Comparison of ENCODE assay signal across 9 mouse cellular contexts in the genomic region with DNA sequence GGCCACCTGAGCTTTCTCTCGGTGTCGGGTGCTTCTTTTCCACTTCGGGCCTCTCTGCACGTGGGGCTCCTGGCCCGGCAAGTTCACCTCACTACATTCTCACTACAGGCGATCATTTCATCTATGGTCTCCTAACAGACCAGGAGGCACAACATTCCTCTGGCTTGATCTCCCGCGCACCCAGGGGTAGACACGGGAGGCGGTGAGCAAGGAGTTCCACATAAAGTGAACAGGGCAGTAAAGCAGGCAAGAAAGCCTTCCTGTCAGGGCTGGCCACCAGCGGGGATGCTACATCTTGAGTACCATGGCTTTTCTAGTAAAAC. TPM values are rescaled to one million over a fixed set of nuclear protein-coding genes. Genes with fewer than 3 reads are reported as not detected.
DNase-seq lines count a peak whose midpoint lies in the region; ATAC-seq and TF ChIP-seq lines count a peak whose summit lies in the region.
"Had no signal": no experiment of that assay in that cellular context is flagged by ENCODE, and none has a peak within 500 bp of the region (broad histone marks: within the 10 kb centered on the region; RNA-seq: fewer than 3 reads in every experiment).

No protein-coding gene starts in this region.

- H3K9ac ChIP-seq in neural tube, embryonic 11.5 days (ENCODE audit: low read length) = no peak overlapping the region
- peak overlapping the region; percentile 55; the same call in 1 of the 2 replicates for H3K9ac ChIP-seq in hindbrain, embryonic 13.5 days
- H3K9ac ChIP-seq: heart, embryonic 12.5 days; lung, embryonic 15.5 days had no signal

- TF ChIP-seq POLR2A in small intestine, adult 2 months (IDR thresholded peaks at IDR 0.05; ENCODE audit: low read depth, low read length) = no peak

- no peaks in the 10 kb centered on the region for H3K9me3 ChIP-seq in neural tube, embryonic 11.5 days (ENCODE audit: control insufficient read depth, low read length)
- H3K9me3 ChIP-seq in hindbrain, embryonic 13.5 days = no peaks in the 10 kb centered on the region
- H3K9me3 ChIP-seq: heart, embryonic 12.5 days; lung, embryonic 15.5 days had no signal

- no peak for ATAC-seq in neural tube, embryonic 11.5 days (ENCODE audit: insufficient read depth, low FRiP score, low TSS enrichment)
- ATAC-seq in hindbrain, embryonic 13.5 days (ENCODE audit: low FRiP score) = no peak

- 44% methylated on average over 11 of the region's 11 CpGs for WGBS in neural tube, embryonic 11.5 days
- WGBS in hindbrain, embryonic 13.5 days = 48% methylated on average over 11 of the region's 11 CpGs
- 19% methylated on average over 11 of the region's 11 CpGs for WGBS in small intestine, adult 2 months

- no peaks in the 10 kb centered on the region for H3K36me3 ChIP-seq in neural tube, embryonic 11.5 days (ENCODE audit: control insufficient read depth, insufficient read depth, low read length)
- no peaks in the 10 kb centered on the region for H3K36me3 ChIP-seq in hindbrain, embryonic 13.5 days
- no peaks in the 10 kb centered on the region for H3K36me3 ChIP-seq in small intestine, adult 2 months (ENCODE audit: control insufficient read depth, insufficient read depth, low read length)
- H3K36me3 ChIP-seq: heart, embryonic 12.5 days; lung, embryonic 15.5 days had no signal

- no peaks in the 10 kb centered on the region for H3K27me3 ChIP-seq in neural tube, embryonic 11.5 days (ENCODE audit: control insufficient read depth, insufficient read depth, low read length)
- no peaks in the 10 kb centered on the region for H3K27me3 ChIP-seq in hindbrain, embryonic 13.5 days
- H3K27me3 ChIP-seq in small intestine, adult 2 months (ENCODE audit: control insufficient read depth, insufficient read depth, low read length) = no peaks in the 10 kb centered on the region
- H3K27me3 ChIP-seq: heart, embryonic 12.5 days; lung, embryonic 15.5 days had no signal

- 0 out of 2 replicates have a peak overlapping the region, but pooled peaks have one; percentile 35 for H3K27ac ChIP-seq in neural tube, embryonic 11.5 days (ENCODE audit: low read depth, low read length)
- 0 out of 2 replicates have a peak overlapping the region, but pooled peaks have one; percentile 30 for H3K27ac ChIP-seq in hindbrain, embryonic 13.5 days
- peak overlapping the region; percentile 72; the same call in 1 of the 2 replicates for H3K27ac ChIP-seq in small intestine, adult 2 months (ENCODE audit: insufficient read depth, low read depth, low read length)
- H3K27ac ChIP-seq: lung, embryonic 15.5 days had no signal

- H3K4me2 ChIP-seq in neural tube, embryonic 11.5 days (ENCODE audit: low read depth) = no peak overlapping the region
- no peak overlapping the region for H3K4me2 ChIP-seq in hindbrain, embryonic 13.5 days
- H3K4me2 ChIP-seq: heart, embryonic 12.5 days; lung, embryonic 15.5 days had no signal

- peaks cover 7% of the 10 kb centered on the region; the same call in 1 of the 2 replicates for H3K4me1 ChIP-seq in neural tube, embryonic 11.5 days (ENCODE audit: control insufficient read depth, insufficient read depth, low read length)
- peaks cover 27% of the 10 kb centered on the region for H3K4me1 ChIP-seq in hindbrain, embryonic 13.5 days (replicated peaks)
- peaks cover 11% of the 10 kb centered on the region for H3K4me1 ChIP-seq in small intestine, adult 2 months (ENCODE audit: control insufficient read depth, insufficient read depth, insufficient read length, low read length)

- DNase-seq in kidney, adult 11 months = peak; percentile 49
- no peak for DNase-seq in kidney, adult 8-10 months
- DNase-seq in neural tube, embryonic 11.5 days (ENCODE audit: low spot score) = no peak
- DNase-seq in neural tube, embryonic 10.5 days (ENCODE audit: extremely low spot score, low spot score) = no peak
- DNase-seq in layer of hippocampus, adult 11-12 months (ENCODE audit: low spot score) = no peak

- H3K4me3 ChIP-seq in neural tube, embryonic 11.5 days (ENCODE audit: low read depth, low read length) = no peak overlapping the region
- H3K4me3 ChIP-seq in hindbrain, embryonic 13.5 days = no peak overlapping the region
- peak overlapping the region; percentile 28 for H3K4me3 ChIP-seq in small intestine, adult 2 months (ENCODE audit: low read depth, low read length)
- H3K4me3 ChIP-seq: heart, embryonic 12.5 days; lung, embryonic 15.5 days had no signal

- TF ChIP-seq CTCF in small intestine, adult 2 months (IDR thresholded peaks at IDR 0.05; ENCODE audit: extremely low read depth, insufficient read length, insufficient replicate concordance, low read depth, low read length) = no peak

RNA-seq across cellular contexts. Expression of gene Whrn, which starts 15.0 kb away (rescaled TPM):
- 8.0 and 10.5 TPM in 2 replicates for polyA plus RNA-seq in neural tube, embryonic 11.5 days (2014; fragmentation: Nextera tagmentation; extraction: Ambion mirVana)
- polyA plus RNA-seq in hindbrain, embryonic 13.5 days (2015; fragmentation: Nextera tagmentation; extraction: Ambion mirVana) = 5.3 and 5.6 TPM in 2 replicates
- 14.0 and 20.2 TPM in 2 replicates for polyA plus RNA-seq in small intestine, adult 2 months (2012; rRNA removed)
